Mouse (Mus musculus): ENCODE results near the gene Pon2. TPM values are rescaled to one million over a fixed set of nuclear protein-coding genes. Genes with fewer than 3 reads are reported as not detected.

Gene Pon2
- polyA plus RNA-seq, 1 experiment from 2014 or later = 30.6 TPM

GRCm38 (mm10) chr6:5310491-5310890 lies 12.2 kb upstream of the Pon2 start:
- Histone ChIP-seq H3K4me2 (replicated peaks) (no peak overlapping the region), H3K4me1 (replicated peaks) (no peaks in the 10 kb centered on the region), H3K27me3 (no peaks in the 10 kb centered on the region), H3K9ac (replicated peaks) (no peak overlapping the region), H3K36me3 (no peaks in the 10 kb centered on the region), H3K27ac (no peak overlapping the region), H3K4me3 (replicated peaks) (no peak overlapping the region), H3K9me3 (no peaks in the 10 kb centered on the region)
- ATAC-seq = no peak
- WGBS = 89% methylated on average over 3 of the region's 3 CpGs

GRCm38 (mm10) chr6:5309595-5310197 lies 11.4 kb upstream of the Pon2 start:
- H3K4me3 ChIP-seq (replicated peaks) = no peak overlapping the region
- H3K9ac ChIP-seq (replicated peaks) = no peak overlapping the region
- ATAC-seq = no peak
- no peak overlapping the region for H3K27ac ChIP-seq
- no peaks in the 10 kb centered on the region for H3K27me3 ChIP-seq
- WGBS = 65% methylated on average over 7 of the region's 7 CpGs
- H3K4me1 ChIP-seq (replicated peaks) = no peaks in the 10 kb centered on the region
- H3K36me3 ChIP-seq = no peaks in the 10 kb centered on the region
- H3K4me2 ChIP-seq (replicated peaks) = no peak overlapping the region
- no peaks in the 10 kb centered on the region for H3K9me3 ChIP-seq

- H3K27me3 ChIP-seq = no peaks in the 10 kb centered on the region
- H3K4me2 ChIP-seq (replicated peaks) = no peak overlapping the region
- H3K36me3 ChIP-seq = no peaks in the 10 kb centered on the region
- WGBS = 82% methylated on average over 3 of the region's 3 CpGs
- H3K9me3 ChIP-seq = no peaks in the 10 kb centered on the region
- no peak for ATAC-seq
- H3K4me1 ChIP-seq (replicated peaks) = no peaks in the 10 kb centered on the region
- H3K9ac ChIP-seq (replicated peaks) = no peak overlapping the region
- no peak overlapping the region for H3K4me3 ChIP-seq (replicated peaks)
- no peak overlapping the region for H3K27ac ChIP-seq
Measured at GRCm38 (mm10) chr6:5305926-5306325, 7.7 kb upstream of the Pon2 start.

- Histone ChIP-seq H3K4me3 (replicated peaks) (no peak overlapping the region), H3K4me1 (replicated peaks) (no peaks in the 10 kb centered on the region), H3K36me3 (no peaks in the 10 kb centered on the region), H3K9me3 (no peaks in the 10 kb centered on the region), H3K9ac (replicated peaks) (no peak overlapping the region), H3K27ac (no peak overlapping the region), H3K4me2 (replicated peaks) (no peak overlapping the region), H3K27me3 (peaks cover 4% of the 10 kb centered on the region; the same call in 1 of the 2 replicates)
- no peak for ATAC-seq
- 84% methylated on average over 8 of the region's 8 CpGs for WGBS
Measured at GRCm38 (mm10) chr6:5304956-5305355, 6.7 kb upstream of the Pon2 start.

- peaks cover 8% of the 10 kb centered on the region; the same call in 1 of the 2 replicates for H3K4me1 ChIP-seq (replicated peaks)
- no peaks in the 10 kb centered on the region for H3K9me3 ChIP-seq
- peaks cover 9% of the 10 kb centered on the region for H3K27me3 ChIP-seq
- no peak for ATAC-seq
- no peak overlapping the region for H3K9ac ChIP-seq (replicated peaks)
- no peak overlapping the region for H3K4me3 ChIP-seq (replicated peaks)
- H3K36me3 ChIP-seq = no peaks in the 10 kb centered on the region
- 93% methylated on average over 8 of the region's 8 CpGs for WGBS
- H3K27ac ChIP-seq = no peak overlapping the region
- H3K4me2 ChIP-seq (replicated peaks) = no peak overlapping the region
Measured at GRCm38 (mm10) chr6:5300629-5301028, 2.4 kb upstream of the Pon2 start.

- no peaks in the 10 kb centered on the region for H3K9me3 ChIP-seq
- H3K4me2 ChIP-seq (replicated peaks) = no peak overlapping the region
- ATAC-seq = no peak
- peaks cover 9% of the 10 kb centered on the region for H3K27me3 ChIP-seq
- H3K4me1 ChIP-seq (replicated peaks) = peaks cover 8% of the 10 kb centered on the region; the same call in 1 of the 2 replicates
- H3K36me3 ChIP-seq = no peaks in the 10 kb centered on the region
- H3K4me3 ChIP-seq (replicated peaks) = no peak overlapping the region
- H3K9ac ChIP-seq (replicated peaks) = no peak overlapping the region
- WGBS = 70% methylated on average over 5 of the region's 5 CpGs
- no peak overlapping the region for H3K27ac ChIP-seq
Measured at GRCm38 (mm10) chr6:5299561-5299960, 1.3 kb upstream of the Pon2 start.

GRCm38 (mm10) chr6:5297321-5298091 lies 749 bp downstream of the Pon2 start:
- 5% methylated on average over 23 of the region's 25 CpGs for WGBS
- H3K4me1 ChIP-seq (replicated peaks) = peaks cover 8% of the 10 kb centered on the region; the same call in 1 of the 2 replicates
- peak overlapping the region; percentile 94 for H3K4me2 ChIP-seq (replicated peaks)
- no peaks in the 10 kb centered on the region for H3K36me3 ChIP-seq
- H3K9me3 ChIP-seq = no peaks in the 10 kb centered on the region
- H3K9ac ChIP-seq (replicated peaks) = peak overlapping the region; percentile 73
- H3K4me3 ChIP-seq (replicated peaks) = peak overlapping the region; percentile 61
- peaks cover 9% of the 10 kb centered on the region for H3K27me3 ChIP-seq
- peak overlapping the region; percentile 65; the same call in 1 of the 2 replicates for H3K27ac ChIP-seq
- peak; percentile 70 for ATAC-seq

- no peak overlapping the region for H3K4me2 ChIP-seq (replicated peaks)
Measured at GRCm38 (mm10) chr6:5296067-5296466, 2.2 kb downstream of the Pon2 start.

GRCm38 (mm10) chr6:5294659-5295449 lies 3.4 kb downstream of the Pon2 start:
- no peak for ATAC-seq
- Histone ChIP-seq H3K27me3 (peaks cover 5% of the 10 kb centered on the region), H3K36me3 (no peaks in the 10 kb centered on the region), H3K4me3 (replicated peaks) (no peak overlapping the region), H3K27ac (no peak overlapping the region), H3K4me1 (replicated peaks) (peaks cover 8% of the 10 kb centered on the region; the same call in 1 of the 2 replicates), H3K9me3 (no peaks in the 10 kb centered on the region), H3K4me2 (replicated peaks) (no peak overlapping the region), H3K9ac (replicated peaks) (no peak overlapping the region)
- 95% methylated on average over 16 of the region's 16 CpGs for WGBS

More at GRCm38 (mm10) chr6:5296067-5296466, 2.2 kb downstream of the Pon2 start:
- Histone ChIP-seq H3K27ac (no peak overlapping the region), H3K27me3 (peaks cover 9% of the 10 kb centered on the region), H3K9me3 (no peaks in the 10 kb centered on the region), H3K4me3 (replicated peaks) (no peak overlapping the region), H3K4me1 (replicated peaks) (peaks cover 8% of the 10 kb centered on the region; the same call in 1 of the 2 replicates), H3K9ac (replicated peaks) (no peak overlapping the region), H3K36me3 (no peaks in the 10 kb centered on the region)
- ATAC-seq = no peak
- WGBS = 92% methylated on average over 7 of the region's 7 CpGs

GRCm38 (mm10) chr6:5292841-5293240 lies 5.4 kb downstream of the Pon2 start:
- H3K4me1 ChIP-seq (replicated peaks) = 0 out of 2 replicates have a peak, but pooled peaks cover 8% of the 10 kb centered on the region
- no peak overlapping the region for H3K4me2 ChIP-seq (replicated peaks)
- ATAC-seq = no peak
- H3K36me3 ChIP-seq = no peaks in the 10 kb centered on the region
- H3K9ac ChIP-seq (replicated peaks) = no peak overlapping the region
- no peak overlapping the region for H3K27ac ChIP-seq
- H3K9me3 ChIP-seq = no peaks in the 10 kb centered on the region
- WGBS = 87% methylated on average over 5 of the region's 5 CpGs
- H3K27me3 ChIP-seq = peaks cover 5% of the 10 kb centered on the region
- H3K4me3 ChIP-seq (replicated peaks) = no peak overlapping the region

GRCm38 (mm10) chr6:5291450-5291849 lies 6.8 kb downstream of the Pon2 start:
- ATAC-seq = no peak
- Histone ChIP-seq H3K9ac (replicated peaks) (no peak overlapping the region), H3K4me2 (replicated peaks) (no peak overlapping the region), H3K4me1 (replicated peaks) (no peaks in the 10 kb centered on the region), H3K27ac (no peak overlapping the region), H3K4me3 (replicated peaks) (no peak overlapping the region), H3K9me3 (no peaks in the 10 kb centered on the region), H3K36me3 (no peaks in the 10 kb centered on the region), H3K27me3 (no peaks in the 10 kb centered on the region)
- 81% methylated on average over 4 of the region's 4 CpGs for WGBS

GRCm38 (mm10) chr6:5287919-5288318 lies 10.3 kb downstream of the Pon2 start:
- H3K27ac ChIP-seq = no peak overlapping the region
- no peaks in the 10 kb centered on the region for H3K9me3 ChIP-seq
- ATAC-seq = no peak
- no peak overlapping the region for H3K9ac ChIP-seq (replicated peaks)
- 75% methylated on average over 5 of the region's 5 CpGs for WGBS
- no peak overlapping the region for H3K4me3 ChIP-seq (replicated peaks)
- H3K4me1 ChIP-seq (replicated peaks) = peaks cover 1% of the 10 kb centered on the region; the same call in 1 of the 2 replicates
- H3K4me2 ChIP-seq (replicated peaks) = no peak overlapping the region
- no peaks in the 10 kb centered on the region for H3K36me3 ChIP-seq
- H3K27me3 ChIP-seq = no peaks in the 10 kb centered on the region
